Mouse (Mus musculus): ENCODE measurements at regions not wholly inside any gene's neighbourhood (a gene's known extent, or its start where the extent isn't known, plus 50 kb on each side); places are given as distances from the start of the nearest gene placed in this dataset.

GRCm38 (mm10) chr7:90044100-90044698, 63.4 kb upstream of the Eed start:
- ATAC-seq (ENCODE audit: low FRiP score) = no peak
- H3K36me3 ChIP-seq = no peaks in the 10 kb centered on the region
- 87% methylated on average over 4 of the region's 4 CpGs for WGBS
- H3K9ac ChIP-seq (replicated peaks) = no peak overlapping the region
- H3K27me3 ChIP-seq (replicated peaks) = no peaks in the 10 kb centered on the region
- peaks cover 4% of the 10 kb centered on the region; the same call in 1 of the 2 replicates for H3K4me1 ChIP-seq
- H3K4me2 ChIP-seq = no peak overlapping the region
- H3K9me3 ChIP-seq (replicated peaks) = no peaks in the 10 kb centered on the region
- no peak overlapping the region for H3K27ac ChIP-seq (replicated peaks)
- no peak overlapping the region for H3K4me3 ChIP-seq (replicated peaks)

DNA sequence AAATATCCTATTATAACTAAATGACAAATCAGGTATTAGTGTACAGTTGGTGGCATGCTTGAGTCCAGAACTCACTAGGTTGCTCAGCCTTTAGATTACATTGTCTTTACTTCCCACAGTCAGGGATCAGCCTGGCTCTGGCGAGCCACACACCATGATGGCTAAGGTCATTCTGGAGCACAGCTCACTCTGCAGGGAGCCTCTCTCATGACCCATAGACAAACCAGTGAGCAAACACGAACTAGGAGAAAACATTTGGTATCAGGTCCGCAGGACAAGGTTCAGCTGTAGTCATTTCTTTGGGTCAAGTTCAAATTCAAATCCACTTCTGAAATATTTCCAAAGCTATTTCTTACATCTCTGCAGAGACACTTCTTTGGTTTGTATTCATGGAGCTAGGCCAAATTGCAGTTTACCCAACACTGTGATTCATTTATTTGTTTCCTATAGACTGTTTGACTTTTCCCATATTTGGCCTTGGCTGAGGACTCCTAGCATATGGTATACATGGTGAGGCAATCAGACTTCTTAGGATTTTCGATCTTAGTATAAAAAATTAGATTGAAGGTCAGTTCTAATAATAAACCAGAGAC, 64.5 kb upstream of the Eed start:
- Histone ChIP-seq H3K9me3 (replicated peaks) (no peaks in the 10 kb centered on the region), H3K27me3 (replicated peaks) (no peaks in the 10 kb centered on the region), H3K4me3 (replicated peaks) (no peak overlapping the region), H3K27ac (replicated peaks) (no peak overlapping the region), H3K36me3 (no peaks in the 10 kb centered on the region), H3K9ac (replicated peaks) (no peak overlapping the region), H3K4me2 (no peak overlapping the region), H3K4me1 (peaks cover 4% of the 10 kb centered on the region; the same call in 1 of the 2 replicates)
- ATAC-seq (ENCODE audit: low FRiP score) = no peak
- 80% methylated on average over 4 of the region's 4 CpGs for WGBS

DNA sequence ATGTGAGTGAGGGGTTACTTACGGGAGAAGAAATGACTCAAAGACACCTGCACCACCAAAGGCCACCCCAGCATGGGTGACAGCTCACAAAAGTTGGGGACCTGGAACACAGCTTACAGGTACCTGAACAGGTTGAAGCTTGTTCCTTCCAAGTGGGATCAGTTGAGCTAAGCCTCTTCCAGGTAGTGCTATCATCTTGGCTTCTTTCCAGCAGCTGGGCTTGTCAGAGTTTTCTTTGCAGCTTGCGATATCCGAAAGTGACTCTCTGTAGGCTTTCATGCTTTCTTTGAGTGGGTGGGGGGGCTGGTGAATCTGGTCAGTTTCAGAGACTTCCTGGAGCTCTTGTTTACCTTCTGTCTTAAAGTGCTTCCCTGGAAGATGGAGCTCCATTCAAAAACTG, 65.4 kb upstream of the Eed start:
- H3K9ac ChIP-seq (replicated peaks) = no peak overlapping the region
- no peak overlapping the region for H3K4me2 ChIP-seq
- H3K27me3 ChIP-seq (replicated peaks) = no peaks in the 10 kb centered on the region
- no peaks in the 10 kb centered on the region for H3K36me3 ChIP-seq
- no peak overlapping the region for H3K4me3 ChIP-seq (replicated peaks)
- 88% methylated on average over 3 of the region's 3 CpGs for WGBS
- no peak for ATAC-seq (ENCODE audit: low FRiP score)
- peaks cover 4% of the 10 kb centered on the region; the same call in 1 of the 2 replicates for H3K4me1 ChIP-seq
- H3K9me3 ChIP-seq (replicated peaks) = no peaks in the 10 kb centered on the region
- no peak overlapping the region for H3K27ac ChIP-seq (replicated peaks)

GRCm38 (mm10) chr7:90046862-90047261, 66.1 kb upstream of the Eed start:
- H3K36me3 ChIP-seq = no peaks in the 10 kb centered on the region
- H3K27ac ChIP-seq (replicated peaks) = no peak overlapping the region
- H3K4me3 ChIP-seq (replicated peaks) = no peak overlapping the region
- no peaks in the 10 kb centered on the region for H3K27me3 ChIP-seq (replicated peaks)
- no peak for ATAC-seq (ENCODE audit: low FRiP score)
- H3K9me3 ChIP-seq (replicated peaks) = no peaks in the 10 kb centered on the region
- peaks cover 4% of the 10 kb centered on the region; the same call in 1 of the 2 replicates for H3K4me1 ChIP-seq
- no peak overlapping the region for H3K9ac ChIP-seq (replicated peaks)
- 91% methylated on average over 4 of the region's 4 CpGs for WGBS
- no peak overlapping the region for H3K4me2 ChIP-seq

DNA sequence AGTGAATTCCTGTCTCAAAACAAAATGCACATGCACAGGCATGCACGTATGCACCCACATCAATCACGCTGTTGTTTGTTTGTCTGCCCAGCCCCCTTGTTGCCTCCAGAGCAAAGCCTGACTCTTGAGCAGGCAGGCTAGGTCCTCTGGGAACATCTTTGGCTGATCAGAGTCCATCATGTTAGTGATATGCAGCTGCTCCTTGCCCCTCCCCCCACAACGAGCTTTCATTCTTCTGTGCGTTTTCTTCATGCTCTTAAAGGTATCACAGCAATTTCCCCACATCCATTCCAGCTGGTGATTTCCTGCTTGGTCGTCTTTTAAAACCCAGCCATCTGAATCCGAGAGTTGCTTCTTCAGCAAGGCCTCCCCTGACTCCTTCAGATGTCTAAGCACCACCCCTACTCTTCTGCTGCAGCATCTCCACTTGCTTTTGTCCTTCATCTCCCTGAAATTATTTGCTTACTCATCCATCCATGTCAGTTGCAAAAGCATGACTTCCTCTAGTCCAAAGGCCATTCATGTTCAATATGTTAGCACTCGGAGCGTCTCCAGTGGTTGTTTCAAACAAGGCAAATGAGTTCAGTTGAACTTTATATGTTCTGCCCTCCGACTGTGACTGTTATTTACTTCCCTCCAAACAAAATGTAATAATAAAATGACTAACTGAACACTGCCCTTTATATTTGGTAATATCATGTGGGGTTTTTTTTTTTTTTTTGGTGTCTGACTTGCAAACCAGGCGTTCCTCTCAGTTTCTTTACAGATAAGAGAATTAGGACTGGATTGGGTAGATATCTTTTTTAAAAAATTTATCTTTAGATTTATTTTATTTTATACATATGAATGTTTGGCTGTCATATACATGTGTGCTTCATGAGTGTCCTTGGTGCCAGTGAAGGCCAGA, 67.9 kb upstream of the Eed start:
- Histone ChIP-seq H3K9me3 (replicated peaks) (no peaks in the 10 kb centered on the region), H3K4me1 (peaks cover 4% of the 10 kb centered on the region; the same call in 1 of the 2 replicates), H3K27me3 (replicated peaks) (no peaks in the 10 kb centered on the region), H3K4me3 (replicated peaks) (no peak overlapping the region), H3K9ac (replicated peaks) (no peak overlapping the region), H3K4me2 (no peak overlapping the region), H3K27ac (replicated peaks) (no peak overlapping the region), H3K36me3 (no peaks in the 10 kb centered on the region)
- ATAC-seq (ENCODE audit: low FRiP score) = no peak
- WGBS = 65% methylated on average over 10 of the region's 10 CpGs

- no peak overlapping the region for H3K4me2 ChIP-seq
- 88% methylated on average over 8 of the region's 8 CpGs for WGBS
- no peaks in the 10 kb centered on the region for H3K9me3 ChIP-seq (replicated peaks)
- H3K27ac ChIP-seq (replicated peaks) = no peak overlapping the region
- no peak overlapping the region for H3K9ac ChIP-seq (replicated peaks)
- no peaks in the 10 kb centered on the region for H3K27me3 ChIP-seq (replicated peaks)
- no peak overlapping the region for H3K4me3 ChIP-seq (replicated peaks)
- H3K36me3 ChIP-seq = no peaks in the 10 kb centered on the region
- no peak for ATAC-seq (ENCODE audit: low FRiP score)
- peaks cover 6% of the 10 kb centered on the region; the same call in 1 of the 2 replicates for H3K4me1 ChIP-seq
Measured at GRCm38 (mm10) chr7:90049831-90050237, 69.1 kb upstream of the Eed start.

- ATAC-seq (ENCODE audit: low FRiP score) = no peak
- no peak overlapping the region for H3K4me3 ChIP-seq (replicated peaks)
- H3K4me1 ChIP-seq = 0 out of 2 replicates have a peak, but pooled peaks cover 4% of the 10 kb centered on the region
- H3K27ac ChIP-seq (replicated peaks) = no peak overlapping the region; the same call in 1 of the 2 replicates
- no peaks in the 10 kb centered on the region for H3K36me3 ChIP-seq
- 68% methylated on average over 7 of the region's 7 CpGs for WGBS
- H3K9ac ChIP-seq (replicated peaks) = no peak overlapping the region
- H3K27me3 ChIP-seq (replicated peaks) = no peaks in the 10 kb centered on the region
- no peak overlapping the region for H3K4me2 ChIP-seq
- no peaks in the 10 kb centered on the region for H3K9me3 ChIP-seq (replicated peaks)
Measured at GRCm38 (mm10) chr7:90054795-90055511, 74.2 kb upstream of the Eed start.

DNA sequence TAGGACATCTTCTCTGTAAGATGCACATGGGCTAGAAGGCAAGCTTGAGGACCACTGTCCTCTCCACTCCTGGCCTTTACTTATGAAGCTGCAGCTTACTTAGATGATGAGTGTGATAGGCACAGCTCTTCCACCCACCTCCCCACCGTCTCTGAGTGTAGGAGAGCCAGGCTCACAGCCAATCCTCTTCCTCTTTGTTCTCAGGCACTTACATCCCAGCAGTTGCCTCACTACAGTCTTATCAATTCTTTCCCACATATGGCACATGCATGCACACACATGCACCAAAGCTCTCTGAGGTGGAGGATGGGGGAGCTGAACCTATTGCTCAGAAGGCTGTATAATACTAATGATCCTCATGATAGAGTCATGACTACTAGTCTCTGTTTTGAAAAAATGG, 72.1 kb upstream of the Picalm start:
- no peaks in the 10 kb centered on the region for H3K9me3 ChIP-seq (replicated peaks)
- no peaks in the 10 kb centered on the region for H3K27me3 ChIP-seq (replicated peaks)
- H3K9ac ChIP-seq (replicated peaks) = no peak overlapping the region
- no peak overlapping the region for H3K4me2 ChIP-seq
- no peaks in the 10 kb centered on the region for H3K36me3 ChIP-seq
- H3K4me3 ChIP-seq (replicated peaks) = no peak overlapping the region
- WGBS = 75% methylated on average over 1 of the region's 1 CpGs
- ATAC-seq (ENCODE audit: low FRiP score) = no peak
- H3K27ac ChIP-seq (replicated peaks) = no peak overlapping the region
- H3K4me1 ChIP-seq = 0 out of 2 replicates have a peak, but pooled peaks cover 4% of the 10 kb centered on the region

DNA sequence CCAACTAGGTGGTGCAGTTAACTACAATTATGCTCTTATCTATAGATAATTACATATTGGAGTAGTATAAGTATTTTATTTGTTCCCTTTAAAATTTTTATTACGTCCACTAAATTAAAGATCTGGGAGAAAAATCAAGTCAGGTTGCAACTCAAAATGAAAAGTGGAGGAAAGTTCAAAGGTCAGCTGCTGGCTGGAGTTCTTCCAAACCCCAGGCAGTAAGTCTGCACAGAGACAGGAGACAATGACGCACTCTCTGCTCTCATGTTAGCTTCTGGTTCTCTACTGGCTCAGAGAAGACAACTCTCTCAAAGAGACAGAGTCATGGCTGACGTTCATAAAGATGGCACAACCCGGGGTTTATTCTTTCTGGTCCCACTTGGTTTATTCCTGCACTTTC, 71.4 kb upstream of the Picalm start:
- Histone ChIP-seq H3K4me2 (no peak overlapping the region), H3K4me3 (replicated peaks) (no peak overlapping the region), H3K9ac (replicated peaks) (no peak overlapping the region), H3K27ac (replicated peaks) (no peak overlapping the region), H3K36me3 (no peaks in the 10 kb centered on the region), H3K9me3 (replicated peaks) (no peaks in the 10 kb centered on the region), H3K4me1 (0 out of 2 replicates have a peak, but pooled peaks cover 4% of the 10 kb centered on the region), H3K27me3 (replicated peaks) (no peaks in the 10 kb centered on the region)
- WGBS = 80% methylated on average over 4 of the region's 4 CpGs
- no peak for ATAC-seq (ENCODE audit: low FRiP score)

DNA sequence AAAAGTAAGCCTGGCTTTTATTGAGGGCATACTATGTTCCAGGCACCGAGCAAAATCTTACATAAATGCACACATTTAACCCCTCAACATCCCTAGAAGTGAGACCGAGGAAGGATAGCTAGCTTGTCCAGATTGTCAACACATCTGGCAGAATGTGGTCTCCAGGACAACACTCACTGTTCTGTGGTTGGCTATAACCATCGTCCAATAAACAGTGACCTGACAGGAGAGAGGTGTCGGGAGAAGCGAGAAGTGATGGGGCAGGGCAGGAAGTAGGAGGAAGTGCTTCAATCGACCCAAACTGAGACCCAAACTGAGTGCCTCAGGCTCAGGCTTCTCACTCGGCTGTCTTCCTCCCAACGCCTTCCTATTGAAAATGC, 70.8 kb upstream of the Picalm start:
- H3K4me1 ChIP-seq = 0 out of 2 replicates have a peak, but pooled peaks cover 4% of the 10 kb centered on the region
- H3K9me3 ChIP-seq (replicated peaks) = no peaks in the 10 kb centered on the region
- H3K4me3 ChIP-seq (replicated peaks) = no peak overlapping the region
- no peaks in the 10 kb centered on the region for H3K36me3 ChIP-seq
- WGBS = 80% methylated on average over 8 of the region's 8 CpGs
- no peak overlapping the region for H3K4me2 ChIP-seq
- no peak for ATAC-seq (ENCODE audit: low FRiP score)
- no peak overlapping the region for H3K9ac ChIP-seq (replicated peaks)
- no peak overlapping the region for H3K27ac ChIP-seq (replicated peaks)
- no peaks in the 10 kb centered on the region for H3K27me3 ChIP-seq (replicated peaks)

GRCm38 (mm10) chr7:90059629-90060301, 70.2 kb upstream of the Picalm start:
- ATAC-seq (ENCODE audit: low FRiP score) = no peak
- WGBS = 75% methylated on average over 6 of the region's 6 CpGs
- no peak overlapping the region for H3K9ac ChIP-seq (replicated peaks)

More at GRCm38 (mm10) chr7:90059629-90060301, 70.2 kb upstream of the Picalm start:
- H3K4me2 ChIP-seq = no peak overlapping the region
- no peaks in the 10 kb centered on the region for H3K9me3 ChIP-seq (replicated peaks)
- no peaks in the 10 kb centered on the region for H3K36me3 ChIP-seq
- no peaks in the 10 kb centered on the region for H3K27me3 ChIP-seq (replicated peaks)
- H3K4me1 ChIP-seq = 0 out of 2 replicates have a peak, but pooled peaks cover 3% of the 10 kb centered on the region
- H3K27ac ChIP-seq (replicated peaks) = no peak overlapping the region
- no peak overlapping the region for H3K4me3 ChIP-seq (replicated peaks)
